ENCODE assay signal across 16 mouse cellular contexts in genomic region chr11:59677767-59678166, GRCm38 (mm10).
"Had no signal": no experiment of that assay in that cellular context is flagged by ENCODE, and none has a peak within 500 bp of the region (broad histone marks: within the 10 kb centered on the region; RNA-seq: fewer than 3 reads in every experiment).

No protein-coding gene starts in this region.

- H3K36me3 ChIP-seq: neural tube, embryonic 15.5 days; stomach, embryonic 15.5 days had no signal

- H3K27me3 ChIP-seq: neural tube, embryonic 13.5 days; neural tube, embryonic 15.5 days; stomach, embryonic 15.5 days had no signal

- H3K9ac ChIP-seq: neural tube, embryonic 13.5 days; neural tube, embryonic 15.5 days; stomach, embryonic 15.5 days had no signal

- H3K9me3 ChIP-seq: neural tube, embryonic 13.5 days; neural tube, embryonic 15.5 days; stomach, embryonic 15.5 days had no signal

- H3K4me1 ChIP-seq: stomach, embryonic 15.5 days had no signal

- DNase-seq: retina, postnatal 1 day; right cerebral cortex, adult 18-20 months; right cerebral cortex, postnatal 14 days; right cerebral cortex, postnatal 25 days; right cerebral cortex, postnatal 4 days; spleen, adult 18-20 months; thymus, adult 18-20 months; thymus, adult 2 months; thymus, postnatal 14 days; thymus, postnatal 25 days; thymus, postnatal 36 days; thymus, postnatal 4 days had no signal

- H3K4me2 ChIP-seq: neural tube, embryonic 13.5 days; neural tube, embryonic 15.5 days; stomach, embryonic 15.5 days had no signal

- H3K4me3 ChIP-seq: neural tube, embryonic 13.5 days; neural tube, embryonic 15.5 days; stomach, embryonic 15.5 days had no signal

- H3K27ac ChIP-seq: neural tube, embryonic 13.5 days; neural tube, embryonic 15.5 days; stomach, embryonic 15.5 days; stomach, postnatal 0 days had no signal
